Mouse (Mus musculus): ENCODE results near the gene Ankrd6. TPM values are rescaled to one million over a fixed set of nuclear protein-coding genes. Genes with fewer than 3 reads are reported as not detected.

Ankrd6 gene
- polyA plus RNA-seq, 1 experiment from 2014 or later: 12.7 TPM

DNA sequence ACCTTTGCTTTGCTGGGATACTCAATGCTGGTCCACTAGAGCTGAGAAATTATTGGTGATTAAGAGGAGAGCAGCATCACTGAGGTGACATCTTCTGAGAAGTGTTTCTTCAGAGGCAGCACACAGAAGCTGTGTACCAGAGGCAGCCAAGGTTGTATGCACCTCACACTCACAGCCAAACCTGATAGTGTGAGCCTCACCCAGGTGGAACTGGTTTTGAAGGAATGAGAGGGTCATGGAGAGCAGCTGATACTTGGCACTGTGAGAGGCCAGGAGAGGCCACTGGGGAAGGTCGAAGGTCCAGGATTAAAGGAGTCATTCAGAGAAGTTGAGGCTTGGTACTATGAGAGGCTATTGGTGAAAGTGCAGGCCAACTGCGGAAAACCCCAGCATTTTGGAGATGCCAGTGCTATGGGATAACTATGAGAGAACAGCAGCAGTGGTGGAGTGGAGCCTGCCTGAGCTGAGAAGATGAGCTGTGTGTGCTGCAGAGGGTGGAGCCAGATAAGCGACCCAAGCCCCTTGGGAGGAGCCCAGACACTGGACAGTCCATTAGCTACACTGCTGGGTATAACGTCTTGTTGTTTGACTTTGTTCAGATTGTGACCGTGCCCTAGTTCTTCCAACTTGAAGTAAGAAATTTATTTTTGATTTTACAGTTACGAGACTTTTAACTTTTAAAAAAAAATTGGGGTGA, 33.8 kb downstream of the Ankrd6 start:
- Histone ChIP-seq H3K27ac (no peak overlapping the region), H3K4me1 (no peaks in the 10 kb centered on the region), H3K27me3 (no peaks in the 10 kb centered on the region), H3K9ac (no peak overlapping the region), H3K4me2 (replicated peaks) (no peak overlapping the region), H3K9me3 (no peaks in the 10 kb centered on the region), H3K4me3 (no peak overlapping the region), H3K36me3 (no peaks in the 10 kb centered on the region)
- no peak for ATAC-seq (ENCODE audit: low FRiP score, low read depth)
- WGBS: 65% methylated on average over 6 of the region's 6 CpGs

GRCm38 (mm10) chr4:32915928-32916327, 34.7 kb downstream of the Ankrd6 start:
- ATAC-seq (ENCODE audit: low FRiP score, low read depth): no peak
- no peaks in the 10 kb centered on the region for H3K27me3 ChIP-seq
- no peak overlapping the region for H3K4me3 ChIP-seq
- H3K9ac ChIP-seq: no peak overlapping the region
- H3K4me1 ChIP-seq: no peaks in the 10 kb centered on the region
- no peaks in the 10 kb centered on the region for H3K36me3 ChIP-seq
- no peak overlapping the region for H3K4me2 ChIP-seq (replicated peaks)
- 59% methylated on average over 8 of the region's 8 CpGs for WGBS
- no peaks in the 10 kb centered on the region for H3K9me3 ChIP-seq
- H3K27ac ChIP-seq: no peak overlapping the region

- Histone ChIP-seq H3K4me3 (no peak overlapping the region), H3K27ac (no peak overlapping the region), H3K36me3 (no peaks in the 10 kb centered on the region), H3K27me3 (no peaks in the 10 kb centered on the region), H3K4me2 (replicated peaks) (no peak overlapping the region), H3K4me1 (peaks cover 6% of the 10 kb centered on the region; the same call in 1 of the 2 replicates), H3K9ac (no peak overlapping the region), H3K9me3 (no peaks in the 10 kb centered on the region)
- 94% methylated on average over 1 of the region's 1 CpGs for WGBS
- no peak for ATAC-seq (ENCODE audit: low FRiP score, low read depth)
Measured at GRCm38 (mm10) chr4:32909996-32910395, 40.6 kb downstream of the Ankrd6 start.

GRCm38 (mm10) chr4:32909241-32909979, 41.2 kb downstream of the Ankrd6 start:
- H3K36me3 ChIP-seq: no peaks in the 10 kb centered on the region
- H3K9ac ChIP-seq: no peak overlapping the region
- H3K4me3 ChIP-seq: no peak overlapping the region
- no peaks in the 10 kb centered on the region for H3K9me3 ChIP-seq
- peaks cover 6% of the 10 kb centered on the region; the same call in 1 of the 2 replicates for H3K4me1 ChIP-seq
- H3K4me2 ChIP-seq (replicated peaks): no peak overlapping the region
- H3K27ac ChIP-seq: no peak overlapping the region
- 73% methylated on average over 3 of the region's 3 CpGs for WGBS
- no peaks in the 10 kb centered on the region for H3K27me3 ChIP-seq
- no peak for ATAC-seq (ENCODE audit: low FRiP score, low read depth)

GRCm38 (mm10) chr4:32907631-32908030, 43.0 kb downstream of the Ankrd6 start:
- no peak overlapping the region for H3K9ac ChIP-seq
- H3K4me1 ChIP-seq: peaks cover 6% of the 10 kb centered on the region; the same call in 1 of the 2 replicates
- H3K4me2 ChIP-seq (replicated peaks): no peak overlapping the region
- 85% methylated on average over 3 of the region's 3 CpGs for WGBS
- ATAC-seq (ENCODE audit: low FRiP score, low read depth): no peak
- H3K4me3 ChIP-seq: no peak overlapping the region
- no peaks in the 10 kb centered on the region for H3K27me3 ChIP-seq
- no peaks in the 10 kb centered on the region for H3K36me3 ChIP-seq
- H3K9me3 ChIP-seq: no peaks in the 10 kb centered on the region
- H3K27ac ChIP-seq: no peak overlapping the region

- 56% methylated on average over 6 of the region's 6 CpGs for WGBS
- Histone ChIP-seq H3K4me1 (peaks cover 6% of the 10 kb centered on the region; the same call in 1 of the 2 replicates), H3K27ac (no peak overlapping the region), H3K9ac (no peak overlapping the region), H3K4me2 (replicated peaks) (no peak overlapping the region), H3K36me3 (no peaks in the 10 kb centered on the region), H3K27me3 (no peaks in the 10 kb centered on the region), H3K9me3 (no peaks in the 10 kb centered on the region), H3K4me3 (no peak overlapping the region)
- no peak for ATAC-seq (ENCODE audit: low FRiP score, low read depth)
Measured at GRCm38 (mm10) chr4:32906627-32907026, 44.0 kb downstream of the Ankrd6 start.

DNA sequence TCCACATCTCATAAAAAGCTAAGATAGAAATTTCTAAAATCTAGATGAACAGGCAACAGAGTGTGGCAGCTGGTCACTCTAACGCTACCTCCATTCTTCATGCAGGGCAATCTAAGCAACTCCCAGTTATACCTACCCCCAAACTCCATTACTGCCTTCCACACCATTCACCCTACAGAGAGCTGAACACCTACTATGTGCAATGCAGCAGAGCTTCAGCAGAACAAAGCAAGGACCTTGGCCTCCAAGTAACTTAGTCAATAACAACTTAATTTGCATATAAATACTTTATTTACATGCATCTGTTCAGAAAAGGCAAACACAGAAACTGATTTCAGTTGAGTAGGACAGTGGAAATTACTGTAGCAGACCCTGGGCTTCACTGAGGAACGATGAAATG, 44.7 kb downstream of the Ankrd6 start:
- 94% methylated on average over 2 of the region's 2 CpGs for WGBS
- H3K9ac ChIP-seq: no peak overlapping the region

GRCm38 (mm10) chr4:32905381-32905780, 45.3 kb downstream of the Ankrd6 start:
- no peaks in the 10 kb centered on the region for H3K9me3 ChIP-seq

More for the DNA sequence above, 44.7 kb downstream of the Ankrd6 start:
- H3K36me3 ChIP-seq: no peaks in the 10 kb centered on the region
- no peak overlapping the region for H3K4me2 ChIP-seq (replicated peaks)
- no peak overlapping the region for H3K4me3 ChIP-seq
- H3K27me3 ChIP-seq: no peaks in the 10 kb centered on the region
- no peak for ATAC-seq (ENCODE audit: low FRiP score, low read depth)
- peaks cover 6% of the 10 kb centered on the region; the same call in 1 of the 2 replicates for H3K4me1 ChIP-seq
- H3K9me3 ChIP-seq: no peaks in the 10 kb centered on the region
- no peak overlapping the region for H3K27ac ChIP-seq

DNA sequence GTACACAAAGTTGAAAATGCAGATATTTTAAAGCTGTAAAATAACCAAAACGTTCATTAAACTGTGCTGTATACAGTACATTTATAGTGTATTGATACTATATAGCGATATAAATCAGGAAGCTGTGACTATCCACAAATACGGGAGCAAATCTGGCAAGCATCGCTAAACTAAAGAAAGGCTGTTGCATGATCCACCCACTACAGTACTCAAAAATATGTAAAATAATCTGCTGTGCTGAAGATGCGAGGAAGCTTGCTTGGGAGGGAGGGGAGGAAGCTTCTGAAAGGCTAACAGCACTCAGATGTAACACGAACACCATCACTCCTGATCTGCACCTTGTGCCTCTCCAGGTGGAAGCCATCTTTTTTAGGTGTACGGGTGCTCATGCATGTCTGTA, 46.8 kb downstream of the Ankrd6 start:
- Histone ChIP-seq H3K4me2 (replicated peaks) (no peak overlapping the region), H3K4me1 (peaks cover 6% of the 10 kb centered on the region; the same call in 1 of the 2 replicates), H3K36me3 (no peaks in the 10 kb centered on the region), H3K9me3 (no peaks in the 10 kb centered on the region), H3K4me3 (no peak overlapping the region), H3K27me3 (no peaks in the 10 kb centered on the region), H3K9ac (no peak overlapping the region), H3K27ac (no peak overlapping the region)
- no peak for ATAC-seq (ENCODE audit: low FRiP score, low read depth)
- 85% methylated on average over 7 of the region's 7 CpGs for WGBS

More at GRCm38 (mm10) chr4:32905381-32905780, 45.3 kb downstream of the Ankrd6 start:
- H3K36me3 ChIP-seq: no peaks in the 10 kb centered on the region
- 72% methylated on average over 2 of the region's 2 CpGs for WGBS
- peaks cover 6% of the 10 kb centered on the region; the same call in 1 of the 2 replicates for H3K4me1 ChIP-seq
- H3K4me3 ChIP-seq: no peak overlapping the region
- H3K4me2 ChIP-seq (replicated peaks): no peak overlapping the region
- ATAC-seq (ENCODE audit: low FRiP score, low read depth): no peak
- H3K27me3 ChIP-seq: no peaks in the 10 kb centered on the region
- H3K27ac ChIP-seq: no peak overlapping the region
- H3K9ac ChIP-seq: no peak overlapping the region

GRCm38 (mm10) chr4:32899051-32899450, 51.6 kb downstream of the Ankrd6 start:
- Histone ChIP-seq H3K4me2 (replicated peaks) (no peak overlapping the region), H3K27me3 (no peaks in the 10 kb centered on the region), H3K9ac (no peak overlapping the region), H3K27ac (no peak overlapping the region), H3K9me3 (peaks cover 12% of the 10 kb centered on the region), H3K4me3 (no peak overlapping the region), H3K4me1 (no peaks in the 10 kb centered on the region), H3K36me3 (peaks cover 2% of the 10 kb centered on the region; the same call in 1 of the 2 replicates)
- ATAC-seq (ENCODE audit: low FRiP score, low read depth): no peak
- WGBS: 56% methylated on average over 4 of the region's 4 CpGs

DNA sequence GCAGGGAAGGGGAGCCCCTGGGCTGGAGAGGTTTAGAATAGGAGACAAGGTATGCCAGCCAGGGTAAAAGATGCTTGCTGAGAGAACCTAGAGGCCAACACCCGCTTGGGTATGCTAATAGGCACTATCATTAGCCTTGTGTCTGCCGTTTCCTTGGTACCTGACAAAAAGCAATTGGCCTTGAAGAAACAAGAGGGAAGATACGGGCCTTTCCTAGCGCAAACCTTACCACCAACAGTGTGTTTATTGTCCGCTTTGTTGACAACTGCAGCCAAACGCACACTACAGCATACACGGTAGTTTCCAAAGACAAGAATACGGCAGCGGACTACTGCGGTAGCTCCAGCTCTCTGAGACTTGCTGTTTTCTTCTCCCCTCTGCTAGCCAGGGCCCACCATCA, 59.3 kb downstream of the Ankrd6 start:
- 84% methylated on average over 10 of the region's 10 CpGs for WGBS
- H3K27ac ChIP-seq: no peak overlapping the region
- H3K9me3 ChIP-seq: peaks cover 20% of the 10 kb centered on the region
- H3K9ac ChIP-seq: no peak overlapping the region
- ATAC-seq (ENCODE audit: low FRiP score, low read depth): no peak
- H3K4me1 ChIP-seq: peaks cover 14% of the 10 kb centered on the region; the same call in 1 of the 2 replicates
- no peaks in the 10 kb centered on the region for H3K27me3 ChIP-seq
- no peak overlapping the region for H3K4me3 ChIP-seq
- no peak overlapping the region for H3K4me2 ChIP-seq (replicated peaks)
- peaks cover 8% of the 10 kb centered on the region; the same call in 1 of the 2 replicates for H3K36me3 ChIP-seq

- Histone ChIP-seq H3K27ac (no peak overlapping the region), H3K27me3 (no peaks in the 10 kb centered on the region), H3K9ac (no peak overlapping the region), H3K4me1 (peaks cover 14% of the 10 kb centered on the region; the same call in 1 of the 2 replicates), H3K36me3 (peaks cover 8% of the 10 kb centered on the region; the same call in 1 of the 2 replicates), H3K4me2 (replicated peaks) (no peak overlapping the region), H3K4me3 (no peak overlapping the region), H3K9me3 (peaks cover 20% of the 10 kb centered on the region)
- 83% methylated on average over 5 of the region's 5 CpGs for WGBS
- no peak for ATAC-seq (ENCODE audit: low FRiP score, low read depth)
Measured at GRCm38 (mm10) chr4:32890735-32891098, 59.9 kb downstream of the Ankrd6 start.

Data from limb, embryonic 13.5 days (tissue).